Mouse (Mus musculus): Measurements from ENCODE around the gene Rpusd3.

DNA sequence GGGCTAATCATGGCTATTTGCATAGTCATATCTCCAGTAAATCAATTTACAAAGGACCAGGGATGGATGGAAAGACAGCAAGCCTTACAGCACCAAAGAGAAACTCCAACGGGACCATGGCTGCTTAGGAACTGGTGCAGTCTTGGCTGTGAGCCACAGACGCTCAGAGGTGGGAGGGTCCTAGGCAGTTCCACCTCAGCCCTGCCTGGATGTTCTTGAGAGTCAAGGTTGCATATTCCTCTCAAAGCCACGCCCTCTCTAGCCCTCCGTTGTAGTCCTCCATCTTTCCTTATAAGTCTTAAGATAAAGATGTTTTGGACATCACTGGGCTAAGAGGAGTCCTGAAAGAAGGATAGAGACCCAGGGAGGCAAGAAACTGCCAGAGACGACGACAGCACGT is 44.9 kb upstream of the Rpusd3 start:
- TF ChIP-seq TAL1 (IDR thresholded peaks at IDR 0.05; ENCODE audit: low read length) (no peak), GATA1 (IDR thresholded peaks at IDR 0.05; ENCODE audit: low read length) (no peak)
